Mouse (Mus musculus) mouse trophoblast stem cell (cell line): ENCODE measurements around the gene Il10.
"Not testable (repeated sequence)": the region's sequence is repeated elsewhere in the genome, so short reads cannot be mapped to it uniquely, and the experiment has no call there.

Experiments
- in situ Hi-C, 2 experiments: fragments of 300-500 bp; cut with MseI, MboI; formaldehyde crosslinking; loops; 2 replicates in 1 of 2; 3 replicates in 1 of 2; pipeline ENCODE4 v1.15.1; 2025

The Il10 gene

DNA sequence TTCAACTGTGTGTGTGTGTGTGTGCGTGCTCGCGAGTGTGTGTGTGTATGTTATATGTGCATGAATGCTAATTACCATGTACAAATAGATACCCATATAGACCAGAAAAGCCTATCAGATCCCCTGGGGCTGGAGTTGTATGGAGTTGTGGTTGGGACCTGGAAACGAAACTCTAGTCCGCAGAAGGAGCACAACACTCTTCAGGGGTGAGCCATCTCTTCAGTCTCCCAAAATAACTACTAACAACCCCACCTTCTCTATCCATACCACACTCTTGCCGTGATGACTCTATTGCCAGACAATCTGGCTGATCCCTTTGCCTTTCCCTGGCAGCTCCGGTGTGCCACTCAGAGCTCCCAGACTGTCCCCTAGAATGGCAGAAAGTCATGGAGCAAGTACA lies 3.8 kb upstream of the Il10 start:
- in situ Hi-C loops = no loop called here

DNA sequence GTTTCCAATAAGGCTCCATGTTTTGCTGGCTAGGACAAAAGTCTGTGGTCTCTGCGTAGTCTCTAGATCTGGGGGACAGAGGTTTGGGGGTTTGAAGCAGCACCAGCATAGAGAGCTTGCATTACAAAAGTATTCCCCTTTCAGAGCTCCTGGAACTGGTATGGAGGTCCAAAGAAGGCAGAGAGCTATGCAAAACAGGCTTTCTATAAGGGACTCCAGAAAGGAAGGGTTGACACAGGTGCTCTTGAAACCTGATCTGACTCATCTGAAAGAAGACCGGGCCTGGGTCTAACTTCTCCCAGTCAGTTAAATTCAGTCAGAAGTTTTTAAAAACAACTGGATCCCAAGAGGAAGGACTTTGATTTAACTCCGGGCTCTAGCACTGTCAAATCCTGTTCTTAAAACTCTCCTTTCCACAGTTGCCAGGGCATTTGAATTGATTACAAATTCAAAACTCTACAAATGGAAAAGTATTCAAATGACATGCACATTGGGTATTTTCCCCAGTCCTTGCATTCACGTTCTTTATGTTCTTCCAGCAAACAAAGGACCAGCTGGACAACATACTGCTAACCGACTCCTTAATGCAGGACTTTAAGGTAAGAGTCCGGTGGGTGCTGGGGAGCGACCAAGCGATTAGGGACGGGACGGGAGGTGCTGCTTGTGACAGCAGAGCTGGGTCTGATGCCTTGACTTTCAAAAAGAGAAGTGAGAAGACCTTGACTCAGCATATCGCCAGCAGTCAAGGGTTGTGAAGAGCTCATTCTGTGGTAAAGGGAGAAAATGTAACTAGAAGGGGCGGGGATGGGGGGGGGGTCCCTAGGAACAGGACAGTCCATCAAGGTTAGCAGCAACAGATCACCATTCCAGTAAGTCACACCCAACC lies 1.0 kb downstream of the Il10 start:
- in situ Hi-C loops = no loop called here

DNA sequence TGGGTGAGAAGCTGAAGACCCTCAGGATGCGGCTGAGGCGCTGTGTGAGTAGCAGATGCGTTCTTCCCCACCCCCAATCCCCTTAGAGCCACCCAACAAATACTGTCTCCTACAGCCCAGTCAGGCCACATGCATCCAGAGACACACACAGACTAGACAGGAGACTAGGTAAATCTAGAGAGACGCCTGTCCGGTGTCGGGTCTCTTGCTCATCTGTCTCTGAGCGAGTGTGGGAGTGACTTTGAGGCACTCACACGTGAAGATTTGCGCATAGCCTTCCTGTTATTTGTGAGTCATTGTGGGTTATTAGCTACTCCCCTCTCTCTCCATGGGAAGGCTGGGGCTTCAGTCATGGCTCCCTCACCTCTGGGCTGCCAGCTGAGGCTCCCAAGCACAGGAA lies 1.8 kb downstream of the Il10 start:
- in situ Hi-C loops = no loop called here

DNA sequence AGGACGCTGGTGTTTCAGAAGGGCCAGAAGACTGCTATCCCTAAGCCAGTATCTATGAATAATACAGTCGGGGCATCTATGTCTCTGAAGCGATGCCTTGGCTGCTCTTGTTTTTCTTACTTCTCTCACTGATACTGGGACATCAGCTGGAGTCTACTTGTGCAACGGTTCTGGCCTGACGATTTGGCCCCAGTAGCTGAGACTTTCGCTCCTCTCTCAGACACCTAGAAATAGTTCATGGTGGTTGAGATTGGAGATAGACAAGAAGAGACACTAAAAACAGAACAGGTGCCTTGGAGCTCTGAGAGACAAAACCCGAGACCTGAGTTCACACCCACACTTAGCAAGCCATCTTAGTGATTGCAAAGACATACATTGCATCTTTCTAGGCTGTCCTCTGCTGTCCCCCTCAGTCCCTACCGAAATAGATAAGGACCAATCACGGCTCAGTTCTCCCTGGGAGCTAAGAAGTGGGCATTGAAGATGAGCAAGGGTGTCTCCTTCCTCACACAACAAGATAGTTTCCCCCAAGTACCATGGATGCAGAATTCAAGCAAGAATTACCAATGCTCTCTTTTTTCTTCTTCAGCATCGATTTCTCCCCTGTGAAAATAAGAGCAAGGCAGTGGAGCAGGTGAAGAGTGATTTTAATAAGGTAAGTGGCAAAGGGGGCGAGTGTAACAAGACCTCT lies 2.4 kb downstream of the Il10 start:
- in situ Hi-C loops = no loop called here

DNA sequence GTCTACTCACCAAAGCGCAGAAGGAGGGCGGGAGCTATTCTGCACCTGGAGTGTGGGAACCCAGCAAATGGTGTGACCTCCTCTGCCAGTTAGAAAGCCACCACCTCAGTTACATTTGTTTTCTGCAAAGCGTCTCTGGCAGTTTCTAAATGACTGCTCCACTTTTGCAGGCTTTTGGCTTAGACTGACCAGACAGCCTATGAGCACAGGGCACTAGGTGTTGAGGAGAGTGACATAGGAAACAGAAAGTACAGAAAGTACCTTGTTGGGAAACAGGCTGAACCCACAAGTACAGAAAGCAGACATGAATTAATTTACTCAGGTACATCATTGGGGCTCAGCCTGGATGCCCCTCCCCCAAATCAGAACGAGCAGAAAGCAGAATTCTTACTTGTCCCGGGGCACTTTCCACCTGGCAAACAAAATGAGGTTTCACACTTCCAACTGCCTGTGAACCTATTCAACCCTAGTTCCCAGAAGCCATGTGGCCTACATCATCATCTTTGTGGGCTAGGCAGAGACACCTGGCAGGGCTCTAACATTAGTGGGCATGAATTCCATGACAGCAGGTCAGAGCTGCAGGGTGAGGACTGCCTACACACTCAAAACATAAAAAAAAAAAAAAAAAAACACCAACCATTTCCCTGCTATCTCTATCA lies 3.1 kb downstream of the Il10 start:
- in situ Hi-C loops = no loop called here

DNA sequence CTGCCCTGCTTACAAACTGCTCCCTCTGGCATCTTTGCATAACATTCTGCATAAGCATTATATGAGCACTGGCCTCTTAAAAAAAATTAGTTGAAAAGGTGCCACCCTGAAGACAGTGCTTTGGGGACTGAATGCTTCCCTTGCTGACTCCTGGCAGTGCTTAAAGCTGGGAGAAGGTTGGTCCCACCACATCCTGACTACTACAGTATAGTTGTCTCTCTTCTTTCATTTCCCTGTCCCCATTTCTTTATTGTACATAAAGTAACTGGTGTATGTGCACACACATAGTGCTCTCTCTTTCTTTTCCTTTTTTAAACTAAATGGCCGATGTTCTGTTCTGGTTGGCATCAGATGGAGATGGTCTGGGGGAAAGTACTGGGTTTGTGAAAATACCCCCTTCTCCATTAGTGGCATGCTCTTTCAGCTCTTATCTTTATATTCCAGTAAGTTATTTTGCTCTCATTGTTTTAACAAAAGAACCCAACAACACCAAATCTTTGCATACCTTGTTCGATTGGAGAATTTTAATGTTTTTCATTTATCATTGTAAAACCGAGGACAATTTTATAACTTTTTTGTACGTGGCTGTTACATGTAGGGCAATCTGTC lies 3.7 kb downstream of the Il10 start:
- in situ Hi-C loops = not testable (repeated sequence)

DNA sequence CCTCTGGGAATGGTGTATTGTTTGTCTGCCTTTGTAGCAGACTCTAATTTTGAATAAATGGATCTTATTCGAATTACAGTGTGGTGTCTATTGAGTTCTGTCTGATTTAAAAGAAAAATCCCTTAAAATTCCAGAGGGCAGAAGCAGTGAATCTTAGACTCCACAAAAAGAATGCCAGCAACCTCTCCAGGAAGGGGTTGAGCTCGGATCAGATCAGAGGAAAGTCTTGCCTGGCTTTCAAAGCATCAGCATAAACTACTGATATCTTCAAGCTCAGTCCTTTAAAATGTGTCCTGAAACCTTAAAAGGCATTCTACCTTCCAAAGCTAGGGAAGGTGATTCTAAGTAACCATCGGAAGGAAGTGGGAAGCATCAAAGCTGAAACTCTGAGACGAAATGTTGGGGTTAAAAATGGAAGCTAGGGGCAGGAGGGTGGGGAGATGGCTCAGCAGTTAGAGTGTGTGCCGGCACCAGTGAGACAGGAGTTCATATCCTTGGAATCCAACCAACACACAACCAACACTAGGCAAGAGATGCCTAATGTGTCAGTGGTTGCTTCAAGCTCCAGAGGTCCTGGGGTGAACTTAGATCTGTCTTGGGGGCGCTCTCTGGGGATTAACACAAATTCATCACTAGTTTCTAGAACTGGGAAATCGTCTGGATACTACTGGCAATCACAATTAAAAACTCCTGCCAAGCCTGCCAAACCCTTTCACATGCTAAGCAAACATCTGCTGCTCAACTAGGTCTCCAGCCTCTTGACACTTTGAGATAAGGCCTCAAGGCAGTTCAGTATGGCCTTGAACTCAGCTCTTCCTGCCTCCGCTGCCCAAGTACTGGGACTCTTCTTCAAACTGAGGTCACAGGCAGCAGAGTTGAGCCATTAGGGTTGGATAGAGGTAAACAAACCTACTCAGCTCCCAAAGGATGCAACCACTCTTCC lies 5.5 kb downstream of the Il10 start:
- in situ Hi-C loops = no loop called here

DNA sequence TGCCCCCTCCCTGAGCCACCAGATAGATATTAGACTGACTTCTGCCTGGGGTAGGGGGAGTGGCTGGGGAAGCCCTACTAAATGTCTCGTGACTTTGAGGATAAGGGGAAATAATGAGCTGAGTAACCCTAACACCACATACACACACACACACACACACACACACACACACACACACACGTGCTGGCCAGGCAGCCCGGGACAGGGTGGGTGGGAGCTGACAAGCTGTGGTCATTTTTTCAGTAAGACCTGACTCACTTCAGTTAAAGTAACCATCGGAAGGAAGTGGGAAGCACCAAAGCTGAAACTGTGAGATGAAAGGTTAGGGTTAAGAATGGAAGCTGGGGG lies 6.2 kb downstream of the Il10 start:
- in situ Hi-C loops = no loop called here

DNA sequence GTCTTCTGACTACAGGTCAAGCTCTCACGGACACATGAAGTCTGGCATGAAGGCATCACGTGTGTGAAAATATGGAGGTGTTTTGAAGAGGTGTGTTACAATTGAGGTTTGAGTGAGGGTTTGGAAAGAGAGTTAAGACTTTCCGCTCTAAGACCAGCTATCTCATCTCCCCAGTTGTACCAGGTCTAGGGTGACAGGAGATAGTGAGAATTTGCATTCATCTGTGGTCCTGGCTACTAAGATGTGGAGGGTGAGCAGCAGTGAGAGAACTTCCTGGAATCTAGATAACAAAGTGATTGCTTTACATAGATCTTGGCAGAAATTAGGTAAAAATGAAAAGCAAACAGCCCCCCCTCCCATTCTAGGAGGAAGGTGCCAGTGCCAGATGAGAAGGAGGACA lies 9.6 kb downstream of the Il10 start:
- in situ Hi-C loops = no loop called here

DNA sequence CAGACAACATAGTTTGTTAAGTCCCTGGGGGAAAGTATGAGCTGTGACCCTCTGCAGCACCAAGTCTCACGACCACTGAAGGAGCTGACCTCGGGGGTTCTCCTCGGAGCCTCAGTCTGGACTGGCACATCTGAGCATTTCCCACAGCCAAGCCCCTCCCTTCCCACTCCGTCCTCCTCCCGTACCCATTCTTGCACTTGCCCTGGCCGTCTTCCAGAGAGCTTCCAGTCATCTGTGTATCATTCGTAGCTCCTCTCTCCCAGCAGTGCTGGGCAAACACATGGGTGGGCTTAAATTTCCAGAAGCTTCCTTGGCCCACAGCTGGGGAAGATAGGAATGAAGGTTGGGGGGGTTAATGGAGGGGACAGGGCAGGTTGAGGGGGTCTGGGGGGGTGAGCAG lies 10.6 kb downstream of the Il10 start:
- in situ Hi-C loops = no loop called here

DNA sequence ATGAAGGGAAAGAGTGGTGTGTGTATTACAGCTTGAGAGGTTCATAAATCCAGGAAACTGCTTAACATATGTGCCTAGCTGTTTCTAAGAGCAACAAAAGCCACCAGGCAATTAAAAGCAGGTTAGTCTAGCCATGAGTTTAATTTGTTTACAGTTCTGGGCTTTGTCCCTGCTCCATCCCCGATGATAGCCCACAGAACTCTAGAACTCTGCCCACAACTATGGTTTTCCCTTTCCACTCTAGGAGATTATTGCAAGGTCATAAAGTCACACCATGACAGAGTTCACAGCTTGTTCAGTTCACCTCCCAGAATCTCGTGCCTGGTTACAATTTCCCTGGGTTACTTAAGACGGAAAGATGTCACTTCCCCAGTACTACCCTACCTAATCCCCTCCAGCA lies 11.6 kb downstream of the Il10 start:
- in situ Hi-C loops = no loop called here

DNA sequence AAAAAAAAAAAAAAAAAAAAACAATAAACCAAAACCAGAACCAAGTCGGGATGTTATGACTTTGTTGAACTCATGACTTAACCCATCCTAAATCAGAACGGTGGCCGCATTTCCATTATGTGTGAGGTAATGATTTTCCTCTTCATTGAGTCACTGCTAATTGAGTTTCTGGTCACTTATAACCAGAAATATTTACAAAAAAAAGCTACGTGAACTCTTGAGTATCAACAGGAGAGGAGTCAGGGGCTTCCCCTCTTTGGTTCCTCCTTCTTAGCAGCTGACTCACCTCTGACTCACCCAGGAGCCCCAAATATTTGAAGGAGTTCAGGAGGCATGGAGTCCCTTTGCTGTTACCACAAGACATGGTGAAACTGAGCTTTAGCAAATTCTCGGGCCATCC lies 18.4 kb downstream of the Il10 start:
- in situ Hi-C loops = no loop called here

DNA sequence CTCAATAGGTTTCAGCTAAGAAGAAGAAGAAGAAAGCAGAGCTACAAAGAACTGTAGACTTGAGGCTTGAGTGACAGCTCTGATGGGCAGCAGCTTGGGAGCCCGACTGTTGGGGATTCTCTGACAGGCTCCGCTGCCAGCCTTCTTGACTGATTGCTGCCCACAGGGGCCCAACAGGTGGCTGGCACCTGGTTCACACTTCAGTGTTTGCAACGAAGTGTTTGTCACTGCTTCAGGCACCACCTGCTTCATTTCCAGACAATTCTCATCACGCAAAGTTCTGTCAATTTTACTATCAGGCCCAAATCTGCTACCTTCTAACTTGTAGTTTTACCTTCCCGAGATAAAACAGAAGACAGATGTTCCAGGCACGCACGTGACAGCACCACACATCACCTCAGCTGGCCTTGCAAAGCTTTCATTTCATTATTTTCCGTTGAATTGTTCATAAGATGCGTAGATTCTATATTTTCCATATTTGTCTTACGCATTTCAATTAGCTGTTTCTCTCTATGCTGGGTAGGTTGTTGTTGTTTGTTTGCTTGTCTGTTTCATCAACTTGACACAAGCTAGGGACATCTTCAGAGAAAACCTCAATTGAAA lies 18.9 kb downstream of the Il10 start:
- in situ Hi-C loops = no loop called here

DNA sequence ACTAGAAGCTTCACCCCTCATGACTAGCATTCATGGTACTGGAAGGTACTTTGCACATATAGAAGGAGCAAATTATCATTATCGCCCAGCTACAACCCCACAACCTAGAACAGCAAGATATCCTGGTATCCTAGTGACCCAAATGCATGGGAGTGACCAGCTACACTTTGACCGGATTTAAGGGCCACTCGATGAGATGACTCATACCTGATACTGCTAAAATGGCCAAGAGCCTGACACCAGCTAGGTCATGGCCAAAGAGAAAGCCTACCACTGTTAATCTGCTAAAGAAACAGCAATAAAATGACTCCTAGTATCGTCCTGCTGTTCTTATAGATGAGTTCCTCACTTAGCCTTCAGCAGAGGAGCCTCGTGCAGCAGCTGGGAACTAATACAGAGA lies 19.8 kb downstream of the Il10 start:
- in situ Hi-C loops = no loop called here

DNA sequence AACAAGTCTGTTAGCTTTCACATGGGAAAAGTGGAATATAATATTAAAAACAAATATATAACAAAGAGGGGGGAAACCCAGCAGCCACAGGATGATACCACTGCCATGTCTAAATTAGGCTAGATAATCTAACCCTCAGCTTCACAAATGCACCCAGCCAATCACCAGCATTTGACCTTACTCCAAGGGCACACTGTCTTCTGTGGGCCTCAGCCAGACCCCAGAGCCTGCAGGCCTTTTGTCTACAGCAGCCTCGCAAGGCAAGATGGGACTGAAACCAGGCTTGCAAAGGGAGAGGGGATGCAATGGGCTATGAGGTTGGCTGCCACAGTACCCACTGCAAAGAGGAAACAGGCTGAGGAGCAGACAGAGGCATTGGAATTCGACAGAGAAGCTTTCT lies 22.6 kb downstream of the Il10 start:
- in situ Hi-C loops = loop anchor here in 1 of 2 experiments (10.0 kb wide), 1 partner anchor 57 kb away; no protein-coding TSS in a partner anchor

DNA sequence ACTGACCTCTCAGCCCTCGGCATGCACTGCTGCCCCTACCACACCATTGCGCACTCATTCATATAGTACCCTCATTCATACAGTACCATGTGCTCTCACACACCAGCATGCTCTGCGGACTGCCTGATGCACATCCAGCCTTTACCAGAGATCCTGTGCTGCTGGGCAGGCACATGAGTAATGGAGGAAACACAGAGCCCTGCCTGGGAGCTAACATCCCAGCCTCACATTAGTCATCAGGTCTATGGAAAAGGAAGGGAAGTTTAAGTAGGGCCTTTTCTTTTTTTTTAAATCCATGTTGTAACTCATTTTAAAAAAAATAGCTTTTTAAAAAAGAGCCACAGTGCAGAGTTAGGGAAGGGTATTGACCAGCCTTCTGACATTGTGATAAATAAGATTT lies 23.1 kb downstream of the Il10 start:
- in situ Hi-C loops = loop anchor here in 1 of 2 experiments (10.0 kb wide), 1 partner anchor 58 kb away; no protein-coding TSS in a partner anchor

DNA sequence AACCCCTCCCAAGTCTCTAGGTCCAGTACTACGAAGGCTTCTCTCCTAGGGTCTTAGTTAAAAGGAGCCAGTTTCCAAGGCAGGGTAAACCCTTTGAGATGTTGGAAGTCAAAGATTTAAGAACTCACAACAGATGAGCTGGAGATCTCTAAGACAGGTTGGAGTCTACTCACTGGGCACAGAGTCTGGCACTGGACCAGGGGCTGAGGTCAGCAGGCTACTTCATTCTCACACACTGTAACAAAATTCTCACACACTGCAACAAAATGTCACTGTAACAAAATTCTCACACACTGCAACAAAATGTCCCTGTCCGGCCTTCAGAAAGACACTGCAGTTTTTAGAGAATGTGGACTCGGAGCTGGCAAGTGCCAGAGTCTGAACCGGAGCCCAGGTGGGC lies 24.0 kb downstream of the Il10 start:
- in situ Hi-C loops = loop anchor here in 1 of 2 experiments (10.0 kb wide), 1 partner anchor 59 kb away; no protein-coding TSS in a partner anchor

DNA sequence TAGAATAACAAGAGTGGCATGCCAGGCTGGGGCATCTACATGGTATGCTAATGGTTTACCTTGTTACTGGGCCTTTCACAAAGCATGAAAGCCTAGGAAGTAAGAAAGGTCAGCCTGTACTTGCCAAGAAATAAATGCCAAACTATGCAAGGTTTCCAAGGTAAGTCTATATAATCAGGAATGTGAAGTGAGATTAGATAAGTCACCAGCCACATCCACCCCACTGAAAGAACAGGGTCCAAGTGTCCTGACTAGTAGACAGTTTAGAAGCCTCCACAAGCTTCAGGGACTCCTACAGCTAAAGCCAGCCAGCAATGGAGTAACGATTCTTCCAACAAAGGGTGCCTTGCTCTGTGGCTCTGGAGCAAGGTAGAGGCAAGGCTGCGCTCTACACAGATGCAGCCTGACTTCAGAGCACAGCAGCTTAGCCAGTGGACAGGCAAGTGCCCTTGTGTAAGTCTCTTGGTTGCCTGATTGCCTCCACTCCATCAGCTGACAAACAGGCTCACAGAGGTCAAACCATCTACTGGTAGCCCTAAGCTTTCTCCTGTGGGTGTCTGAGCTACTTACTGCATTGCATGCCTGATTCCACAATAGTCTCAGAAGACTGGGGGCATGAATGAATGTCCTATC lies 26.2 kb downstream of the Il10 start:
- in situ Hi-C loops = loop anchor here in 1 of 2 experiments (10.0 kb wide), 1 partner anchor 61 kb away; no protein-coding TSS in a partner anchor

DNA sequence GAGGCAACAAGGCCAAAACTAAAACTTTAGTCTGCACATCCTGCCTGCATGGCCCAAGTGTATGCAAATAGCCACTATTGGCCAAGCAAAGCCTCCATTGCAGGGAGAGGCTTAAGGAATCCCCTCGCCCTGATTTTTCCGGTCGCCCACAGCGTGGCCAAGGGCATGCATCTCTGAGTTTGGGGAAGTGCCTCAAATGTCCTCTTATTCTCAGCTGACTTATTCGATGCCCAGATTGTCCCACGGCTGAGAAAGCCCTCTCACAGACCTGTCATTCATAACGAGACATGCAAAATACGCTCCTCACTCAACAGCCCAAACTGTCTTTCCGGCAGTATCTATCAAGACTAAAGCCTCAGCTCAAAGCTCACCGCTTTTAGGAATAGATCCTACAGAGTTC lies 27.0 kb downstream of the Il10 start:
- in situ Hi-C loops = loop anchor here in 1 of 2 experiments (10.0 kb wide), 1 partner anchor 62 kb away; no protein-coding TSS in a partner anchor
